Mouse (Mus musculus): Measurements from ENCODE around the gene Parp9.
"Not testable (repeated sequence)": the region's sequence is repeated elsewhere in the genome, so short reads cannot be mapped to it uniquely, and the experiment has no call there.

Gene Parp9

GRCm38 (mm10) chr16:35938211-35939151, at the start of gene Parp9, which contains the start of gene Dtx3l:
Parp9 (plus strand) TSS chr16:35938470.
Dtx3l (minus strand) TSS chr16:35939151.
- peak; percentile 82 for DNase-seq (ENCODE audit: low spot score)

GRCm38 (mm10) chr16:35888910-35889309, 49.4 kb upstream of the Parp9 start:
- no peak for DNase-seq (ENCODE audit: low spot score)

DNA sequence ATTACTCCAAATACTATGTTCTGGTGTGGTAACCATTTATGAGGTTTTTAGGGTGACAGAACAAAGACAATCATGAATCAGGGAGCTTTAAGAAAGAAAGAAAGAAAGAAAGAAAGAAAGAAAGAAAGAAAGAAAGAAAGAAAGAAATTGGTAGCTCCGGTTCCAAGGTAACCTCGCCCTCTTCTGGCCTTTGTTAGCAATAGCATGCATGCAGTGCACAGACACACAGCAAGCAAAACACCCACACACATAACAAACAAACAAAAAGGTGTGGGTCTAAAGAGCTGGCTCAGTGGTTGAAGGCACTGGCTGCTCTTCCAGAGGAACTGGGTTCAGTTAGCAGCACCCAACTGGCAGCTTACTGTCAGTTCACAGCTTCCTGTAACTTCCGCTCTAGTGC, 47.6 kb upstream of the Parp9 start:
- no peak for DNase-seq (ENCODE audit: low spot score)

- not testable (repeated sequence) for DNase-seq (ENCODE audit: low spot score)
Observed at GRCm38 (mm10) chr16:35891603-35892002, 46.7 kb upstream of the Parp9 start.

DNA sequence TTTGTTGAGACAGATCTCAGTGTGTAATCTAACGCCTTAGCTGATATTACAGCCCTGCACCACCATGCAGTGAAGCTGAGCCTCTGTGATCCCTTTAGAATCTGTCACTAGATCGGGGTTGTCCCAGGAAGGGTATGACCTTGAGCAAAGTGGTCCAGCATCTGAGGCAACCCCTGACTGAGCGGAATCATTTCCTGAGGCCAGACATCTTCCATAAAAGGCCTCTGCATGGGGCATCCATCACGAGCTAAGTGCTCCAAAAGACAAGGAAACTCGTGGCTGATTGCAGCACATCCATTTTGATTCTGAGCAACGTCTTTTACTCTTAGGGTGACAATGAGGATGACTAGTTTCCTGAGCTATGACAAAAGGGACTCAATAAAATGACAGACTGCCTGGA, 43.3 kb upstream of the Parp9 start:
- no peak for DNase-seq (ENCODE audit: low spot score)

GRCm38 (mm10) chr16:35900541-35900940, 37.7 kb upstream of the Parp9 start:
- DNase-seq (ENCODE audit: low spot score) = no peak

DNA sequence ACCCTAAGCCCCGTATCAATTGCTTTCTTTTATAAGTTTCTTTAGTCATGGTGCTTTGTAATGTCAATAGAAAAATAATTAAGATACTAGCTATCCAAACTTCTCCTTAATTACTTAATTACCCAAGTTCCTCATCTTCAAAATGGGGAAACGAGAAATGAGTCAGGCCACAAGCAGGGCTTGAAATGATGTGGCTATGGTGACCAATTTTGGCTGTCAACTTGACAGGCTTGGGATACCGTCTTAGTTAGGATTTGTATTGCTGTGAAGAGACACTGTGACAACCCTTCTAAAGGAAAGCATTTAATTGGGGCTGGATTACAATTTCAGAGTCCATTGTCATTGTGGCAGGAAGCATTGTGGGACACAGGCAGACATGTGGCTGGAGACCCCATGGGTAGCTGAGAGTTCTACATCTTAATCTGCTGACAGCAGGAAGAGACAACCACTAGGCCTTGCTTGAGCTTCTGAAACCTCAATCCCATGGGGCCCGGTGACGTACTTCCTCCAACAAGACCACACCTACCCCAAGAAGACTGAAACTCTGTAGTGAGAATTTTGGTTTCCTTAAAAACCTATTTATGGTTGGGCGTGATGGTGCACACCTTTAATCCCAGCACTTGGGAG, 35.1 kb upstream of the Parp9 start:
- DNase-seq (ENCODE audit: low spot score) = no peak

DNA sequence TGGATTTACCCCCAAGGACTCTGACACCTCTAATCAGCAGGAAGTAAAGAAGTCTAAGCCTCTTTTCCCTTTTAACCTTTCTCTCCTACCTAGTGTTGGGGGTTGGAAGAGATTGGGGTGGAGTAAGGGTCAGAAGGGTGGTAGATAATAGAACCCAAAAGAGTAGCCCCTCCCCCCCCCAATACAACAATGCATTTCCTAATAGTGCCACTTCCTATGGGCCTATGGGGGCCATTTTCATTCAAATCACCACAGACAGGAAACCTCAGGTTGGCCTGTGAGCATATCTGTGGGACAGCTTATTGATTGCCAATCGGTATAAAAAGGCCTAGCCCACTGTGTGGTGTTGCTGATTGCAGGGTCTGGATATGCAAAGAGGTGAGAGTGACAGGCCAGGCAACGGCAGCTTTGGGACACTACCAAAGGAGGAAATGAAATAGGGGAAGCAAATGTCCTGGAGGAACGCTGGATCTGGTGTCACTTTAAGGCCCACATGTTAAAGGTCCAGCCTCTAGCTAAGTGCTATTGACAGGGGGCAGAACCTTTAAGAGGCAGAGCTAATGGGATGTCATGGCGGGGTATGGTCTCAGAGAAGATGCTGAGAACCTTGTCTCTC, 34.0 kb upstream of the Parp9 start:
- no peak for DNase-seq (ENCODE audit: low spot score)

DNA sequence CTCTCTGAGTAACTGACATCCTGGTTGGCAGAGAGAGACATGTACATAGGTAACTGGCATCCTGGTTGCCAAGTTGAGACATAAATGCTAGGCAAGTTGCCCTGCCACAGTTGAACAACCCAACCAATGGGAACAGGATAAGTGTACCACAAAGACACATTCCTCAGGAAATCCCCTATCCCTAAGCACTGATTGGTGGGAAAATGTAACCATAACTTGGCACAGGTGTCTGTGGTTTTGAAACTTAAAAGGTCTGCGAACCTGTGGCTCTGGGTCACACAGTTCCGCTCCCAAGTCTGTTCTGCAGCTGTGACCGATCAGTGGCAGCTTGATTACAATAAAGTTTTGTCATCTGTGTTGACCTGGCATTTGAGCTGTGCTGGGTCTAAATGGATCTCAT, 32.9 kb upstream of the Parp9 start:
- peak; percentile 48 for DNase-seq (ENCODE audit: low spot score)

DNA sequence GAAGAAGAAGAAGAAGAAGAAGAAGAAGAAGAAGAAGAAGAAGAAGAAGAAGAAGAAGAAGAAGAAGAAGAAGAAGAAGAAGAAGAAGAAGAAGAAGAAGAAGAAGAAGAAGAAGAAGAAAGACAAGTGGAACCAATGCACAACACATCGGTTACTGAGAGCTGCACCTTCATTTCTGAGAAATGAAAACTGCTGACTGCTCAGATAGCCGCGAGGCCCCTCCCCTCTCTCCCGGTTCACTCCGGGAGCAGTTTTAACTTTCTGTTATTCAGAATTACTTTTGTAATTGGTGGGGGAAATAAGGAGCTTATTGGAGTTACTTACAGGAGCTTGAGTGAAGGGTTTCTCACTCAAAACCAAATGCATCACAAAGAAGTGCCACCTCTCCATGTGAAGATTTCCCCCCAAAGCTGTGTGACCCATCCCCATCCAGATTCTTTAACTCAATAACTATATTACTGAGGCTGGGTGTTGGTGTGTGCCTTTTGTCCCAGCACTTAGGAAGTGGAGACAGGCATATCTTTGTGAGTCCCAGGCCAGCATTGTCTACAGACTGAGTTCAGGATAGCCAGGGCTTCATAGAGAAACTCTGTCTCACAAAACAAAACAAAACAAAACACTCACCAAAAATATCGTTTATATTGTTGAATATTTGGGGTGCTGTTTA, 32.3 kb upstream of the Parp9 start:
- DNase-seq (ENCODE audit: low spot score) = no peak

- DNase-seq (ENCODE audit: low spot score) = no peak
Observed at GRCm38 (mm10) chr16:35906887-35907286, 31.4 kb upstream of the Parp9 start.

GRCm38 (mm10) chr16:35907432-35908201, 30.7 kb upstream of the Parp9 start:
- DNase-seq (ENCODE audit: low spot score) = no peak

DNA sequence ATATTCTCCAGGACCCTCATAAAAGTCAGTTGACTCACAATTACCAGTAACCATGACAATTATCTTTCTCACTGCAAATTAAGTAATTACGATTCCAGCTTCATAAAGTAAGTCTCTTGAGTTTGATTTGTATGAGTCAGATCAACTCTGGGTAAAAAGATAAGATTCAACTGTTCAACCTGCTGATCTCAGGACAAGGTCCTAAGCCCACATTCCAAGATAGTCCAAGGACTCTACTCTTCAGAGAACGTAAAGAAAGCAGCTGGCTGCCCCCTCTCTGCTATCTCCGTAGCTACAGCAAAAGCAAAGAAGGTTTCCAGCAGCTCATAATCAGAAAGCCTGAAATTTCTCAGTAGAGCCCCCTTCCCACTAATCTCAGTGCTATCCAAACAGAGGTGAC, 26.8 kb upstream of the Parp9 start:
- DNase-seq (ENCODE audit: low spot score) = no peak

- peak; percentile 16 for DNase-seq (ENCODE audit: low spot score)
Observed at GRCm38 (mm10) chr16:35913526-35913925, 24.7 kb upstream of the Parp9 start.

- no peak for DNase-seq (ENCODE audit: low spot score)
Observed at GRCm38 (mm10) chr16:35914301-35914700, 24.0 kb upstream of the Parp9 start.

DNA sequence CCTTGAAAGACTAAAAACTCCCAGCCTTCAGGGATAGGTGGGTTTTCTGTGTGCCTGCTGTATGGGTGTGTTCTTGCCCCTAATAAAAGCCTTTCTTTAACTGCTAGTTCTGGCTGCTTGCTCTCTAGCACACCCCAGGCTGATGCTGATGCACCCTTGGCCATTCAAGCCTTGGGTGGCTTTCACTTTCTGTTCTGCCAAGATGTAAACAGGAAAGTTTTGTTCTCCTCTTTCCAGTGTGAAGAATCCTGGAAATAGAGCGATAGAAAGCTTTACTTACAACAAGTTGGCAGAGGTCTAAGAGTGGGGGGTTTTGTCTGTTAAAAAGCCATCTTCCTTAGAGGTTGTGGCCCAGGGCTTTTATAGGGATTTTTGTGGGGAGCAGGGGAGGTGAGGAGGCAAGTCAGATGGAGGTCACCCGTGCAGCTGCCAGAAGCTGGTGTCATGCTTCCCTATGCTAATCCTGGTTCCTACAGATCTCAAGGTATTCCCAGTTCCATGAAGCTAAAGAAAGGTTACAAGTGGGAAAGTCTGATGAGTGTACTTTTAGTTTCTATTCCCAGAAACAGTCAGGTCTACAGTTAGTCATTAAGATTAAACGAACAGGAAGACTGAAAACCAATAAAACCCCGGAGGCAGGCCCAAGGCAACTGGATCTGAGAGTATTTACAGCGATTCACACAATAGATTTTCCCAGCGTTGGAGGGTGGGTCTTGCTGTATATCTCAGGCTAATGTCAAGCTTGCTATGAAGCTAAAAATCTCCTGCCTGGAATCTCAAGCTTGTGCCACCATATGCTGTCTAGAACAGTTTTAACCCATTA, 19.3 kb upstream of the Parp9 start:
- peak; percentile 60 for DNase-seq (ENCODE audit: low spot score)

DNA sequence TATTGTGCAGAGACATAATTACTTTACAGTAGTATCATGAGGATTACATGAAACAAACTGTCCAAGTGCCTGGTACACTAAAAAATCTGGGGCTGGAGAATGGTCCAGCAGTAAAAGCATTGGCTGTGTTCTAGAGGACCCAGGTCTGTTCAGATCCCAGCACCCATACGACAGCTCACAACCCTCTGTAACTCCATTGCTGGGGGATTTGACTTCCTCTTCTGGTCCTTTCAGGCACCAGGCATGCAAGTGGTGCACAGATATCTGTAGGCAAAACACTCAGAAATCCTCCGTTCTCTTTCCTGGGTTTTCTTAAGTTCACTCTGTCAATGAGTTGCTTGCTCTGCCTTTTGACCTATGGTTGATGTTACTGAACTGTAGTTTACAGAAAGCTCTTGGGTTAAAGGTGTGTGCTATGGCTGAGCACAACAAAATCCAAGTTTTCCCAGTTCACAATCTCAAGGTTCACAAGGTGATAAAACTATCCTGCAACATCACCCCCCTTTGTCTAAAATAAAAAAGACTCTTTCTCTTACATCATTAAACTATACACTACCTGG, 16.5 kb upstream of the Parp9 start:
- no peak for DNase-seq (ENCODE audit: low spot score)

GRCm38 (mm10) chr16:35922301-35922895, 15.9 kb upstream of the Parp9 start:
- DNase-seq (ENCODE audit: low spot score) = no peak

- DNase-seq (ENCODE audit: low spot score) = no peak
Observed at GRCm38 (mm10) chr16:35923546-35924198, 14.6 kb upstream of the Parp9 start.
